Mouse (Mus musculus) left cerebral cortex, postnatal 25 days (tissue): Measurements from ENCODE around the gene P2rx5. TPM values are rescaled to one million over a fixed set of nuclear protein-coding genes. Genes with fewer than 3 reads are reported as not detected.
A peak's percentile ranks its signal among the peaks of the same experiment; 100 is the strongest.

ENCODE experiments used
- DNase-seq, 2 experiments: peaks; one replicate each; pipeline ENCODE4 v3.0.0; 2022; ENCODE audit warnings: low spot score in 2 of 2, mixed read lengths in 1 of 2
- intact Hi-C: fragments of 180-260 bp; cut with DNase I; formaldehyde crosslinking; loops from one replicate; pipeline ENCODE4 v1.15.1; 2025
- total RNA-seq, 2 experiments: library from RNA; stranded (reverse); gene quantifications; 2 replicates each; pipeline ENCODE4 v1.2.3; 2021

P2rx5 gene
- total RNA-seq, 2 experiments from 2014 or later = 0.32 to 0.44 TPM

GRCm38 (mm10) chr11:73169231-73169630 lies 9.0 kb downstream of the P2rx5 start:
- intact Hi-C loops = no loop called here
- DNase-seq = peak; percentile 49 to 62

GRCm38 (mm10) chr11:73172186-73172585 lies 12.0 kb downstream of the P2rx5 start:
- DNase-seq = no peak

GRCm38 (mm10) chr11:73175612-73176011 lies 15.4 kb downstream of the P2rx5 start:
- DNase-seq = no peak
- intact Hi-C loops = loop anchor here (2.0 kb wide), 1 partner anchor 23 kb away; the partner anchor contains the start of genes Ctns and Shpk

More at GRCm38 (mm10) chr11:73172186-73172585, 12.0 kb downstream of the P2rx5 start:
- intact Hi-C loops = no loop called here

GRCm38 (mm10) chr11:73176186-73176585 lies 16.0 kb downstream of the P2rx5 start:
- no peak for DNase-seq
- intact Hi-C loops = loop anchor here (2.0 kb wide), 1 partner anchor 23 kb away; the partner anchor contains the start of genes Ctns and Shpk

- DNase-seq = peak; percentile 94 to 97
- intact Hi-C loops = loop anchor here (2.0 kb wide), 1 partner anchor 22 kb away; the partner anchor contains the start of genes Ctns and Shpk
These were observed 16.6 kb downstream of the P2rx5 start, which contains the start of the genes Emc6 and Tax1bp3 for GRCm38 (mm10) chr11:73176608-73177508. Emc6 (minus strand) TSS chr11:73177037. Tax1bp3 (plus strand) TSS chr11:73177083.

GRCm38 (mm10) chr11:73177509-73177875 lies 17.3 kb downstream of the P2rx5 start:
- intact Hi-C loops = loop anchor here (2.0 kb wide), 1 partner anchor 21 kb away; the partner anchor contains the start of genes Ctns and Shpk
- peak; percentile 23 to 44 for DNase-seq

GRCm38 (mm10) chr11:73177895-73178294 lies 17.7 kb downstream of the P2rx5 start:
- DNase-seq = no peak
- intact Hi-C loops = loop anchor here (2.0 kb wide), 1 partner anchor 21 kb away; the partner anchor contains the start of genes Ctns and Shpk

- DNase-seq = no peak
- intact Hi-C loops = no loop called here
These were observed 25.8 kb downstream of the P2rx5 start for GRCm38 (mm10) chr11:73185872-73186615.

GRCm38 (mm10) chr11:73187231-73187630 lies 27.0 kb downstream of the P2rx5 start:
- intact Hi-C loops = no loop called here
- DNase-seq = no peak

GRCm38 (mm10) chr11:73193047-73193446 lies 32.8 kb downstream of the P2rx5 start:
- DNase-seq = peak in 1 of 2 experiments; percentile 24
- intact Hi-C loops = no loop called here

- no peak for DNase-seq
- intact Hi-C loops = no loop called here
These were observed 34.2 kb downstream of the P2rx5 start for GRCm38 (mm10) chr11:73194444-73194843.

- DNase-seq = no peak
- intact Hi-C loops = loop anchor here (2.0 kb wide), 2 partner anchors 21 to 83 kb away; partner anchors contain the start of genes Emc6 and Tax1bp3
These were observed 38.0 kb downstream of the P2rx5 start for GRCm38 (mm10) chr11:73198190-73198589.

- peak; percentile 90 to 94 for DNase-seq
- intact Hi-C loops = loop anchor here (2.0 kb wide), 2 partner anchors 22 to 82 kb away; partner anchors contain the start of genes Emc6 and Tax1bp3
These were observed 38.5 kb downstream of the P2rx5 start, which contains the start of gene Ctns for GRCm38 (mm10) chr11:73198603-73199229. Ctns (minus strand) TSS chr11:73199042.

- peak; percentile 97 to 98 for DNase-seq
- intact Hi-C loops = loop anchor here (2.0 kb wide), 2 partner anchors 22 to 82 kb away; partner anchors contain the start of genes Emc6 and Tax1bp3
These were observed 39.0 kb downstream of the P2rx5 start, which contains the start of gene Shpk for GRCm38 (mm10) chr11:73199230-73199712. Shpk (plus strand) TSS chr11:73199460.

- DNase-seq = no peak
- intact Hi-C loops = loop anchor here (2.0 kb wide), 2 partner anchors 23 to 81 kb away; partner anchors contain the start of genes Emc6 and Tax1bp3
These were observed 39.7 kb downstream of the P2rx5 start for GRCm38 (mm10) chr11:73199879-73200278.

GRCm38 (mm10) chr11:73201021-73201420 lies 40.8 kb downstream of the P2rx5 start:
- DNase-seq = no peak
- intact Hi-C loops = no loop called here

- intact Hi-C loops = no loop called here
- DNase-seq = peak in 1 of 2 experiments; percentile 17
These were observed 41.4 kb downstream of the P2rx5 start for GRCm38 (mm10) chr11:73201597-73201996.

GRCm38 (mm10) chr11:73203895-73204294 lies 43.7 kb downstream of the P2rx5 start:
- no peak for DNase-seq
- intact Hi-C loops = no loop called here

GRCm38 (mm10) chr11:73205194-73205593 lies 45.0 kb downstream of the P2rx5 start:
- intact Hi-C loops = no loop called here
- no peak for DNase-seq
